Mouse (Mus musculus): ENCODE data around the gene Pla2g2f. TPM values are rescaled to one million over a fixed set of nuclear protein-coding genes. Genes with fewer than 3 reads are reported as not detected.

Pla2g2f gene
- total RNA-seq, 1 experiment, result 0.22 TPM

DNA sequence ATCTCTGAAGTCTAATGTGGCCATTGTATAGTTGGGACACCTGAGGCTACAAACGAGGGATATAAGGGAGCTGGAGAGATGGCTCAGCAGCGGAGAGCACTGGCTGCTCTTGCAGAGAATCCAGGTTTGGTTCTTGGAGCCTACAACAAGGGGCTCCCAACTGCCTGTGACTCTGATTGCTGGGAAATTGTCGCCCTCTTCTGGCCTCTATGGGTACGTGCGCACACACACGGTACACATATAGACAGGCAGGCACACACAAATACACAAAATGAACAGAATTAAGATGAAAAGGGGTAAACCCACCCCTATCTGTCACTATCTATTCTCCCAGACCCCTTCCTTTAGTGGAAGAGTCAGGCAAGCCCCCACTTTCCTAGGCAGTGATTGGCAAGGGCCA is 4.8 kb downstream of the Pla2g2f start:
- peak; percentile 40 for DNase-seq (ENCODE audit: low read depth, low spot score)
- no peaks in the 10 kb centered on the region for H3K9me3 ChIP-seq (ENCODE audit: control insufficient read depth, insufficient read depth, low read depth, low read length)
- H3K9ac ChIP-seq (ENCODE audit: insufficient read depth, low read depth, low read length, poor library complexity, severe bottlenecking), result no peak overlapping the region
- no peaks in the 10 kb centered on the region for H3K4me1 ChIP-seq (ENCODE audit: control insufficient read depth in 2 of 2, insufficient read depth in 2 of 2, low read length in 2 of 2, poor library complexity in 1 of 2)
- in situ Hi-C loops (cut with MboI; ENCODE audit: low sequenced_read_pairs in 2 of 2, unreplicated experiment in 2 of 2), result no loop called here
- no peak overlapping the region for H3K4me3 ChIP-seq (ENCODE audit: insufficient read depth in 1 of 2, low read depth in 1 of 2, low read length in 2 of 2, poor library complexity in 1 of 2, severe bottlenecking in 1 of 2)
- no peaks in the 10 kb centered on the region for H3K36me3 ChIP-seq (ENCODE audit: control insufficient read depth, insufficient read depth, low read length, poor library complexity, severe bottlenecking)
- TF ChIP-seq CHD2 (IDR thresholded peaks at IDR 0.05; ENCODE audit: low read depth, low read length) (no peak), ZC3H11A (IDR thresholded peaks at IDR 0.05; ENCODE audit: borderline replicate concordance, low read depth, low read length) (peak; percentile 44), MAFK (IDR thresholded peaks at IDR 0.05; ENCODE audit: insufficient read depth, low read depth, low read length) (no peak)
- H3K27ac ChIP-seq (ENCODE audit: insufficient read depth, low read depth, low read length, poor library complexity, severe bottlenecking), result no peak overlapping the region

DNA sequence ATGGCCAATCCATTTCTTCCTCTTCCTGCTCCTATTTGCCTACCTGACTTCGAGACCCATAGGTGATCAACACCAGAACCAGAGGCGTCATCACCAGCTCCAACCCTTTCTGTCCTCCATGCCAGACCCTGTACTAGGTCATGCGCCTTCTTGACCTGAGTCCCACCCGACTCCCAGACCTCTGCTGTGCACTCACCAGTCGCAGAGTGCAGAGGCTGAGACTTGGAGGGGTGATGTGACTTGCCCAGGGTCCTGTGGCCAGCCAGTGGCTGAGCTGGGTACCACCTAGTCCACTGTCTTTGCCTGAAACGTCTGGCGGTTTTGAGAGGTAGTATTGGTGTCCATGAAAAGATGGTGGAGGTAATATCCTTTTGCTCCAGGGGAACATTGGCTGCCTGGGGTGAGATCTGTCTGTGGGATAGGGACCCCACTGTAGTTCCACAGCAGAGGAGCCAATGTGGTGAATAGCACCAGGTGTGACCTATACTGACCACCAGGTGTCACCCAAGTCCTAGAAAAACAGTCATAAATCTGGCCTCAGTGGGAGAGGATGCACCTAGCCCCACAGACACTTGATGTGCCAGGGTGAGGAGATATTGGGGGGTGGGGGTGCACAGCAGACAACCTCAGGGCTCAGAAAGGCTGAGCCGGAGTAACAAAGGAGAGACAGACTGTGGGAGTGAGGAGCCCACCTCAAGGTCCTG is 8.9 kb downstream of the Pla2g2f start:
- TF ChIP-seq ZNF384 (IDR thresholded peaks at IDR 0.05; ENCODE audit: low read depth, low read length), result no peak
- TF ChIP-seq ZC3H11A (IDR thresholded peaks at IDR 0.05; ENCODE audit: borderline replicate concordance, low read depth, low read length), result peak; percentile 73
- in situ Hi-C loops (cut with MboI; ENCODE audit: low sequenced_read_pairs in 2 of 2, unreplicated experiment in 2 of 2), result loop anchor here in 1 of 2 experiments (10.0 kb wide), 1 partner anchor 106 kb away; no protein-coding TSS in a partner anchor
- Histone ChIP-seq H3K36me3 (ENCODE audit: control insufficient read depth, insufficient read depth, low read length, poor library complexity, severe bottlenecking) (no peaks in the 10 kb centered on the region), H3K9me3 (ENCODE audit: control insufficient read depth, insufficient read depth, low read depth, low read length) (no peaks in the 10 kb centered on the region), H3K9ac (ENCODE audit: insufficient read depth, low read depth, low read length, poor library complexity, severe bottlenecking) (no peak overlapping the region), H3K4me1 (ENCODE audit: control insufficient read depth in 2 of 2, insufficient read depth in 2 of 2, low read length in 2 of 2, poor library complexity in 1 of 2) (no peaks in the 10 kb centered on the region), H3K27ac (ENCODE audit: insufficient read depth, low read depth, low read length, poor library complexity, severe bottlenecking) (no peak overlapping the region), H3K4me3 (ENCODE audit: insufficient read depth in 1 of 2, low read depth in 1 of 2, low read length in 2 of 2, poor library complexity in 1 of 2, severe bottlenecking in 1 of 2) (no peak overlapping the region)
- DNase-seq (ENCODE audit: low read depth, low spot score), result peak; percentile 46

DNA sequence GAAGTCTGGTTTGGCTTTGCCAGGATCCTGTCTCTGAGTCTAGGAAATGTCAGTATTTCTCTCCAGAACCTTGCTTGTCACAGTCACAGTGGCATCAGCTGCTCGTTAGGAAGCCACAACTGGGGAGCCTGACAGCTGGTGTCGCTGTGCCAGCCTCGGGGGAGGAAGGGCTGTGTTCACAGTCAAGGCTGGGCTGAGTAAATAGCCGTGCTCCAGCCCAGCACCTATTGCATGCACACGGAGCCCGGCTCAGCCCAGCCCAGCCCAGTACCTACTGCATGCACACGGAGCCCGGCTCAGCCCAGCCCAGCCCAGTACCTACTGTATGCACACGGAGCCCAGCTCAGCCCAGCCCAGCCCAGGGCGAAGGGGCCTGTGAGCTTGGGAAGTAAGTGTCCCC is 9.6 kb downstream of the Pla2g2f start:
- in situ Hi-C loops (cut with MboI; ENCODE audit: low sequenced_read_pairs in 2 of 2, unreplicated experiment in 2 of 2), result loop anchor here in 1 of 2 experiments (10.0 kb wide), 1 partner anchor 107 kb away; no protein-coding TSS in a partner anchor
- TF ChIP-seq ZNF384 (IDR thresholded peaks at IDR 0.05; ENCODE audit: low read depth, low read length) (no peak), ZC3H11A (IDR thresholded peaks at IDR 0.05; ENCODE audit: borderline replicate concordance, low read depth, low read length) (no peak), MAFK (IDR thresholded peaks at IDR 0.05; ENCODE audit: insufficient read depth, low read depth, low read length) (no peak), CHD2 (IDR thresholded peaks at IDR 0.05; ENCODE audit: low read depth, low read length) (no peak), HCFC1 (IDR thresholded peaks at IDR 0.05; ENCODE audit: borderline replicate concordance, insufficient read depth, low read length) (no peak)
- no peaks in the 10 kb centered on the region for H3K9me3 ChIP-seq (ENCODE audit: control insufficient read depth, insufficient read depth, low read depth, low read length)
- H3K4me1 ChIP-seq (ENCODE audit: control insufficient read depth in 2 of 2, insufficient read depth in 2 of 2, low read length in 2 of 2, poor library complexity in 1 of 2), result no peaks in the 10 kb centered on the region
- H3K9ac ChIP-seq (ENCODE audit: insufficient read depth, low read depth, low read length, poor library complexity, severe bottlenecking), result no peak overlapping the region
- DNase-seq (ENCODE audit: low read depth, low spot score), result no peak
- no peaks in the 10 kb centered on the region for H3K36me3 ChIP-seq (ENCODE audit: control insufficient read depth, insufficient read depth, low read length, poor library complexity, severe bottlenecking)
- no peak overlapping the region for H3K4me3 ChIP-seq (ENCODE audit: insufficient read depth in 1 of 2, low read depth in 1 of 2, low read length in 2 of 2, poor library complexity in 1 of 2, severe bottlenecking in 1 of 2)
- H3K27ac ChIP-seq (ENCODE audit: insufficient read depth, low read depth, low read length, poor library complexity, severe bottlenecking), result no peak overlapping the region

DNA sequence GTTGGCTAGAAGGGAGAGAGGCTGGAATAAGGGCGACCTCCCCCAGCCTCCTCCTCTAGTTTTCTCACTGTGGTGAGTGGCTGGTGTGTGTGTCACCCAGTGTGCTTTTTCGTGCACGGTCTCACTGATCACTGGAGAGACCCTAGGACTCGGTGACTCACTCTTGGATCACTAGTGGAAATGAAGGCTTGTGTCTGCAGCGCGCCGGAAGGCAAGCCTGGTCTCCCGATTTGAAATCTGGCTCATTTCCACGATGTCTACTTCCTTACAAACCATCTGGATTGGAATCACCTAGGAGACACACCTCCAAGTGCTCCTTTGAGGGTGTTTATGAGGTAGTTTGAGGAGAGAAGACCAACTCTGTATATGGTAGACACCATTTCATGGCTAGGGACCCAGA is 10.6 kb downstream of the Pla2g2f start:
- no peak for TF ChIP-seq ZNF384 (IDR thresholded peaks at IDR 0.05; ENCODE audit: low read depth, low read length)
- no peak for TF ChIP-seq CHD2 (IDR thresholded peaks at IDR 0.05; ENCODE audit: low read depth, low read length)
- no peak for TF ChIP-seq HCFC1 (IDR thresholded peaks at IDR 0.05; ENCODE audit: borderline replicate concordance, insufficient read depth, low read length)
- no peak for TF ChIP-seq ZC3H11A (IDR thresholded peaks at IDR 0.05; ENCODE audit: borderline replicate concordance, low read depth, low read length)
- TF ChIP-seq MAFK (IDR thresholded peaks at IDR 0.05; ENCODE audit: insufficient read depth, low read depth, low read length), result no peak
- Histone ChIP-seq H3K9ac (ENCODE audit: insufficient read depth, low read depth, low read length, poor library complexity, severe bottlenecking) (no peak overlapping the region), H3K36me3 (ENCODE audit: control insufficient read depth, insufficient read depth, low read length, poor library complexity, severe bottlenecking) (no peaks in the 10 kb centered on the region), H3K27ac (ENCODE audit: insufficient read depth, low read depth, low read length, poor library complexity, severe bottlenecking) (no peak overlapping the region), H3K9me3 (ENCODE audit: control insufficient read depth, insufficient read depth, low read depth, low read length) (no peaks in the 10 kb centered on the region), H3K4me3 (ENCODE audit: insufficient read depth in 1 of 2, low read depth in 1 of 2, low read length in 2 of 2, poor library complexity in 1 of 2, severe bottlenecking in 1 of 2) (no peak overlapping the region), H3K4me1 (ENCODE audit: control insufficient read depth in 2 of 2, insufficient read depth in 2 of 2, low read length in 2 of 2, poor library complexity in 1 of 2) (no peaks in the 10 kb centered on the region)
- in situ Hi-C loops (cut with MboI; ENCODE audit: low sequenced_read_pairs in 2 of 2, unreplicated experiment in 2 of 2), result loop anchor here in 1 of 2 experiments (10.0 kb wide), 1 partner anchor 108 kb away; no protein-coding TSS in a partner anchor
- no peak for DNase-seq (ENCODE audit: low read depth, low spot score)
